Mouse (Mus musculus) ES-E14 (cell line): ENCODE data around the gene Casc1.

Source experiments
- HCFC1 ChIP-seq: IDR thresholded peaks from 2 replicates; pipeline ENCODE4 v1.6.1; 2012; ENCODE audit warnings: low read length, inconsistent platforms, borderline replicate concordance; ENCODE audit not compliant: insufficient read depth
- ZNF384 ChIP-seq: IDR thresholded peaks from 2 replicates; pipeline ENCODE4 v1.6.1; 2012; ENCODE audit warnings: low read depth, low read length, inconsistent platforms

- TF ChIP-seq ZNF384: no peak
- peak; percentile 81 for TF ChIP-seq HCFC1
Observed at GRCm38 (mm10) chr6:145250185-145250791, 39.5 kb upstream of the Casc1 start, which contains the start of gene Kras.
